Mouse (Mus musculus) mouse embryonic stem cell (cell line): ENCODE results near the gene Spag6.

ENCODE experiments used
- in situ Hi-C, 2 experiments: fragments of 300-500 bp; cut with MboI; formaldehyde crosslinking; loops; 1 replicate in 1 of 2; 3 replicates in 1 of 2; pipeline ENCODE4 v1.14.3; 2019 to 2020; ENCODE audit warnings: low sequenced_read_pairs in 2 of 2, low pct_unique_long_range_greater_than_20kb in 1 of 2, mixed read lengths in 1 of 2; ENCODE audit not compliant: unreplicated experiment in 1 of 2

Spag6 gene

DNA sequence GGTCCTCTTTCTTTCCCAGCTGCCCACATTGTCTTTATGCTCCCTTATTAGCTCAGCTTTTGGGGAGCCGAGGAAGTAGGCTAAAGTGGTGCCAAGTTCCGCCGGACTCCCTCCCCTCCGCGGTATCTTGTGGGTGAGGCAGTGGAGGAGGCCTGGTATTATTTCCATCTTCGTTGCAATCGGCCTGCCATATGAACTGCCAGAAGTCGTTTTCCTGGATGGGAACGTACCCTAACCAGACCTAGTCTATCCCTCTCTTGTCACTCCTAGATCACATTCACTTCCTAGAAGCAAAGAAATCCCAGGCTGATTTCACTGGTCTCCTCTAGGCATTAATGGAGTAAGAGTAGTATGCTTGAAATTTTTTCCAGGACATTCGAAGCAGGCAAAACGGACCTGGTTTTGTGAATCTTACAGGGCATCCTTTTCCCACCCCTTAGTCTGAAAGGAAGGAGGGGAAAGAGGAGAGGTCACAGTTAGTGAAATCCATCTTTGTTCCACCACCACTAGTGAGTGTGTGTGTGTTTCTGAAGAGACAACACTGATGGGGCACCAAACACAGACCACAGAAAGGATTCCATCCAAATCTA lies 5.7 kb downstream of the Spag6 start:
- in situ Hi-C loops: loop anchor here in 1 of 2 experiments (10.0 to 25.0 kb wide), 2 partner anchors 665 to 738 kb away; partner anchors contain the start of genes A930004D18Rik and Ptf1a

GRCm38 (mm10) chr2:18710356-18710755 lies 16.5 kb downstream of the Spag6 start:
- in situ Hi-C loops: no loop called here

GRCm38 (mm10) chr2:18713071-18713470 lies 19.2 kb downstream of the Spag6 start:
- in situ Hi-C loops: no loop called here

DNA sequence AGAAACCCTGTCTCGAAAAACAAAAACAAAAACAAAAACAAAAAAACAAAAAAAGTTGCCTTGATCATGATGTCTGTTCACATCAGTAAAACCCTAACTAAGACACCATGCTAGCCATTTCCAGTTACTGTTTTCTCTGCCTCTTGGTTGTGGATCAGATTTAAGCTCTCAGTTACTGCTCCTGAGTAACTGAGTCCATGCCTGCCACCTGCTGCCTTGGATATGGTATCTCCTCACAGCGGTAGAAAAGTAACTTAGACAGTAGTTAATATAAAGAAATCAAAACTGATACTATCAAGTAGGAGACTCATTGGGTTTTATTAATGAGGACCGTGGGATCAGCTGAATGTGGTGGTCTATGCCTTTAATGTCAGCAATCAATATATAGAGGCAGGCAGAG lies 20.5 kb downstream of the Spag6 start:
- in situ Hi-C loops: no loop called here

GRCm38 (mm10) chr2:18718521-18718920 lies 24.7 kb downstream of the Spag6 start:
- in situ Hi-C loops: no loop called here

DNA sequence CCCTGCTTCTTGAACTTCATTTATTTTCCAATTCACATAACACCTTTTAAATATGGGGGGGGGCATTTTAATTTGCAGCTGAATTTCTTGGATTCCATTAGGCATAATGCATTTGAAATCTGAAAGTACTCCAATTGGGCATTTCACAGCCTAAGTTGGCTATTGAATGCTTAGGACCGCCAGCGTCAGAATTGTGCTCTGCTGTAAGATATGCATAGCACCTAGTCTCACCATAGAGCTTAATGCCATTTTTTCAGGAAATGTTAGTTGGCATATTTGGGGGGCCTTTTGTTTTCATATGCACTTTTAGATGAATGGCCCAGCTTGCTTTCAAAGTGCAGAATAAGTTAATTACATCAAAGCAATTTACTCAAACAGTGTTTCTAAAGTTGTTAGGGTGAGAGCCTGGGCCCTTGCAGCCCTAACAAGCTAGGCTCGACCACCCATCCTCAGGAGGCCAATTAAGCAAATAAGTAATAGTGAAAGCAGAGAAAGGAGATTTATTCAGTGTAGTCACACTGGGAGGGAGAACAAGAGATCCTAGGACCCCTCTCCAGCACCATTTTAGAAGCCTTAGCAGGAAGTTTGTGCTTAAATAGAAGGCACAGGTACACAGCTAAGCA lies 28.5 kb downstream of the Spag6 start:
- in situ Hi-C loops: no loop called here

- in situ Hi-C loops: no loop called here
Observed at GRCm38 (mm10) chr2:18724462-18724861, 30.6 kb downstream of the Spag6 start.

GRCm38 (mm10) chr2:18725880-18726279 lies 32.0 kb downstream of the Spag6 start:
- in situ Hi-C loops: no loop called here

DNA sequence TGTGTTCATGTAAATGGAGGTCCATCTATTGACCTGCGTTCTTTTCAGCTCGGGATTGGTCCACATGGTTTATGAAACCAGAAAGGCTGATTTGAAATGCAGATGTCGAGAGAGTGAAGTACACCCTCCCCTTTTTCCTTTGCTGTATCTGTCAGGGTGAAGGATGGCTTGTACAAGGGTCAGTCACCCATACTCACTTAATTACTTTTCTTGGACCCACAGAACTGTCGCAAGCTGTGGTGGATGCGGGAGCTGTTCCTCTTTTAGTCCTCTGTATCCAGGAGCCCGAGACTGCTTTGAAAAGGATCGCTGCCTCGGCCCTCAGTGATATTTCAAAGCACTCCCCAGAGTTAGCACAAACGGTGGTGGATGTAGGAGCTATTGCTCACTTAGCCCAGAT lies 37.9 kb downstream of the Spag6 start:
- in situ Hi-C loops: no loop called here

DNA sequence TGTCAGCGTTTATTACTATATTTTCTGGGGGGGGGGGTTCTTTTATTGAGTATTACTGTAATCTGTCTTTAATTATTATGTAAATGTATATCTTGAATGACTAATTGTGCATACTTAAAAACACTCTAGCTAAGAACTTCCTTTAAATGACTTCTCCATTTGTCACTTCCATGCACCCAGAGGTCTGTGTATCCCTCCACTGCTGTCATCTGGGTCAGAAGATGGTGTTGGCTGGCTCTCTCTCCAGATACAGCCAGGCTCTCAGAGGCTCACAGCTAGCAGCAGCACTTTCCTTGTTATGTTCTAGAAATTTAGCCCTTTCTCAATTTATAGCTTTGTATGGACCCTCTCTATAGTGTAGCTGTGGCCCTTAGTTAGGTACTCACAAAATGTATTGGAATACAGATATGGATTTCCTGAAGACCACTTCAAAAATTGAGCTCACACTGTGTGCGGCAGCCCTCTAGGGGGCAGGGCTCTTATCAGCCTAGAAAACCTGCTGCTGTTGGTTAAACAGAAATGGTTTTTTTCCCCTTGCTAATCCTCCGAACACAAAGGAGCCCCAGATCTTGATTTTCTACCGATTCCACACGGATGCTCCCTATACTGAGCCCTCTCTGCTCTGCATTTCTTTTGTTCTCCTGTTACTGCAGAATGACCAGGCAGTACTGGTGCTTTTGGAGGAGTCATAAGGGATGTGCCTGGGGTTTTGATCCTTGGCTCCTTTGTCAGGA lies 40.7 kb downstream of the Spag6 start:
- in situ Hi-C loops: no loop called here

- in situ Hi-C loops: no loop called here
Observed at GRCm38 (mm10) chr2:18737040-18737439, 43.2 kb downstream of the Spag6 start.

- in situ Hi-C loops: no loop called here
Observed at GRCm38 (mm10) chr2:18739216-18739615, 45.4 kb downstream of the Spag6 start.

DNA sequence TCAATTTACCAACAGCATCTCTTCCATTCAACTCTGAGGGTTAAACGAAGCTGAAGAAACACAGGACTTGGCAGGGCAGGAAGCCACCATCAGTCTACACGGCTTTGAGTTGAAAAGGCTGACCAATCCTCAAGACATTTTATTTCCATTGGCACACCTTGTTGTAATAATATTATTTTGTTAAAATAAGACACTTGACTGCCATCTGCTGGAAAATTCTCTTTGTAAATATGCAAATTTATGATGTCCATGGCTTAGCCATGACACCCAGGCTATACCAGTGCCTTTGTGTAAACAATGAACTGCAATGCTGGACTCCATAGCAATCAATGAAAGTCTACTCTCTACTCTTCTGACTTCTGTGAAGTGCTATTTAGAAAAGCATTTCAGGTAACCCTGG lies 62.3 kb downstream of the Spag6 start:
- in situ Hi-C loops: no loop called here

- in situ Hi-C loops: no loop called here
Observed at GRCm38 (mm10) chr2:18764846-18765245, 71.0 kb downstream of the Spag6 start.

- in situ Hi-C loops: no loop called here
Observed at GRCm38 (mm10) chr2:18765481-18766249, 71.8 kb downstream of the Spag6 start.

DNA sequence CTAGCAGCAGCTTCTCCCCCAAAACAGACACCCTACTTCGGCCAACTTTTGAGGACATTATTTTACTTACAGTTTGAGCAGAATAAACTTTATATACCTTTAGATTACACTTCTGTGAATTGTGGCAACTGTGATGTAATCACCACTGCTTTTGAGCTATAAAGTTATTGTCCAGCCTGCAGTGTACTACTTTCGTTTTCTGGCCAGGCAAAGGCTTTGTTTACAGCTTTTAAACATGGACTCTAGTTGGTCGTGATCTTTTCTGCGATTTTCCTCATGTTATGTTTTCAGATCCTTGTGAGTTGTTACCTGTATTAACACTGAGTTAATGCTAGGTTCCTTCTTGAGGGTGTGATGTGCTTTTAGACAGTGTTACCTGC lies 72.6 kb downstream of the Spag6 start:
- in situ Hi-C loops: no loop called here

DNA sequence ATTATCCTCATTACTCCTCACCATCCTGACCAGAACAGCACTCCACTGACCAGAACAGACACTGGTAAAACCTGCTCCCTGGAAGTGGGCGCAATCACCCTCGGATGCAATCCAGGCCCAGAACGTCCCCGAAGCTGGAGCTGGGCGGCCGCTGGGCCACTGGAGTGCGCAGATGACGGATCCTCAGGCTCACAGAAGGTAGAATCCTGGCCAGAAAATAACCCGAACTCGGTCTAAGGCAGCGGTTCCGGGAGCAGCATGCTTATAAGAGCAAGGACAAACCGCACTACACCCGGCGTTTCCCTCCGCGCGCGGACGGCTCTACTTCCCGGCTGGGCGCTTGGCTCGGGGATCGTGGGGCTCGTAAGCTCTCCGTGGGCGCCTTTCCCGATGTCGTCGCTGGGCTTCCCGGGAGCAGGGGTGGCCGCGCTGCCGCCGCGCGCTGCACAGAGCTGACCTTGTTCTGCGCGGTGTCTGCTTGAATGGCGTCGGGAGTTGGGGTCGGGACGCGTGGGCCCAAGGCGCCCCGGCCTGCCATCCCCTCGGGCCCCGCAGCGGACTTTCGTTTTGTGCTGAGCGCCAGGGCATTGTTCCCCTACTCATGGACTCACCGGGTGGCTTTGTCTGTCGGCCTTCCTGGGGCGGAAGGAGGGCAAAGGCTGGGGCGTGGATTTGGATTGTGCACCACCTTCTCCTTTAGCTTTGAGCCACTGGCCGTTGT lies 73.1 kb downstream of the Spag6 start:
- in situ Hi-C loops: no loop called here

GRCm38 (mm10) chr2:18768414-18768813 lies 74.6 kb downstream of the Spag6 start:
- in situ Hi-C loops: no loop called here

DNA sequence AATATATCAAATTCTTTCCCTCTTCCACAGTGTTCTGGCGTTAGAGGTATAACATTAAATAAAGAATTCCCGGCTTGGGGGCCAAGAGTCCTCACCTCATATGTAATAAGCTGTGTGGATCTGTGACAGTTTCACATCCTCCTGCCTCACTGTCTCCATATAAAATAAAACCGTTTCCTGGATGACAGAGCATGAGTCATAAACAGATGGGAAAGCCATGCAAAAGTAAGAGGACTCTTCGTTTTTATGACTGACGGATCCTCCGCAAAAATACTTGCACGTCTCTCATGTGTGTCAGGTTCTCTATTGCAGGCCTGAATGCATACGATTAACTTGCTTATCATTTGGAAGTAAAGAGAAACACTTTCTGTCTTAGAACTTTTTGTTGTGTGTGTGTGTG lies 78.6 kb downstream of the Spag6 start:
- in situ Hi-C loops: no loop called here
